Mouse (Mus musculus) cerebellum, adult 2 months (tissue): ENCODE data around the gene Cfap97d2. TPM values are rescaled to one million over a fixed set of nuclear protein-coding genes. Genes with fewer than 3 reads are reported as not detected.

Source experiments
- DNase-seq, 2 experiments: peaks; one replicate each; pipeline ENCODE4 v3.0.0; 2021
- H3K27ac ChIP-seq: fragments of 200-500 bp; 2 replicates; pipeline ENCODE4 v1.5.1; 2012; ENCODE audit warnings: low read length, control low read depth, inconsistent platforms; ENCODE audit not compliant: insufficient read depth
- H3K27me3 ChIP-seq: fragments of 200-500 bp; 2 replicates; pipeline ENCODE4 v1.6.1; 2012; ENCODE audit warnings: inconsistent platforms, mild to moderate bottlenecking, low read length, moderate library complexity; ENCODE audit not compliant: control insufficient read depth, insufficient read depth
- H3K4me1 ChIP-seq: fragments of 200-500 bp; 2 replicates; pipeline ENCODE4 v1.6.1; 2011; ENCODE audit warnings: low read length; ENCODE audit not compliant: control insufficient read depth, insufficient read depth
- H3K4me3 ChIP-seq: fragments of 200-500 bp; replicated peaks from 2 replicates; pipeline ENCODE3; 2011; ENCODE audit warnings: mild to moderate bottlenecking, low read depth, low read length, control low read depth; ENCODE audit not compliant: insufficient read depth
- CTCF ChIP-seq: fragments of 200-500 bp; IDR thresholded peaks from 2 replicates; pipeline ENCODE4 v1.5.1; 2011; ENCODE audit warnings: low read depth, mild to moderate bottlenecking, control low read depth, low read length, moderate library complexity, borderline replicate concordance; ENCODE audit not compliant: insufficient read depth
- POLR2A ChIP-seq: fragments of 200-500 bp; IDR thresholded peaks from 2 replicates; pipeline ENCODE4 v1.6.1; 2011; ENCODE audit warnings: low read length, control low read depth, borderline replicate concordance; ENCODE audit not compliant: insufficient read depth
- WGBS: fragments of 180-500 bp; shearing (Covaris S2); methylation state at CpG from one replicate; pipeline ENCODE4 v1.1.7; 2018; 5-methylcytosine and 5-hydroxymethylcytosine counted together
- polyA plus RNA-seq: library from polyadenylated mRNA; depleted of rRNA; stranded (reverse); fragments of >200 nt; gene quantifications from 2 replicates; pipeline ENCODE4 v1.2.3, GENCODE M21; 2012

Gene Cfap97d2
- polyA plus RNA-seq, 1 experiment, result 1.7 TPM

GRCm38 (mm10) chr8:13671246-13672003 is 34.3 kb upstream of the Cfap97d2 start:
- TF ChIP-seq POLR2A, result no peak
- no peak for TF ChIP-seq CTCF
- Histone ChIP-seq H3K27ac (no peak overlapping the region), H3K27me3 (no peaks in the 10 kb centered on the region), H3K4me3 (no peak overlapping the region), H3K4me1 (peaks cover 60% of the 10 kb centered on the region)
- WGBS, result 88% methylated on average over 10 of the region's 10 CpGs
- DNase-seq, result no peak

- H3K27ac ChIP-seq, result peak overlapping the region; percentile 81
- H3K27me3 ChIP-seq, result no peaks in the 10 kb centered on the region
- H3K4me3 ChIP-seq, result peak overlapping the region; percentile 23
- WGBS, result 16% methylated on average over 4 of the region's 4 CpGs
- DNase-seq, result peak in 1 of 2 experiments; percentile 55
- peaks cover 50% of the 10 kb centered on the region for H3K4me1 ChIP-seq
- TF ChIP-seq CTCF (0 out of 2 replicates have a peak, but pooled peaks have one; percentile 22), POLR2A (no peak)
These were observed 32.5 kb upstream of the Cfap97d2 start for GRCm38 (mm10) chr8:13673215-13673614.

GRCm38 (mm10) chr8:13674294-13675010 is 31.2 kb upstream of the Cfap97d2 start:
- H3K4me3 ChIP-seq, result peak overlapping the region; percentile 88

GRCm38 (mm10) chr8:13675121-13675520 is 30.6 kb upstream of the Cfap97d2 start:
- WGBS, result 20% methylated on average over 4 of the region's 4 CpGs
- Histone ChIP-seq H3K27me3 (no peaks in the 10 kb centered on the region), H3K4me3 (peak overlapping the region; percentile 88), H3K27ac (peak overlapping the region; percentile 91), H3K4me1 (peaks cover 35% of the 10 kb centered on the region)
- TF ChIP-seq POLR2A (no peak), CTCF (no peak)
- DNase-seq, result no peak

More at GRCm38 (mm10) chr8:13674294-13675010, 31.2 kb upstream of the Cfap97d2 start:
- peak overlapping the region; percentile 91 for H3K27ac ChIP-seq
- H3K27me3 ChIP-seq, result no peaks in the 10 kb centered on the region
- no peak for TF ChIP-seq POLR2A
- 0 out of 2 replicates have a peak, but pooled peaks have one; percentile 12 for TF ChIP-seq CTCF
- peaks cover 41% of the 10 kb centered on the region for H3K4me1 ChIP-seq
- peak in 1 of 2 experiments; percentile 48 for DNase-seq
- WGBS, result 14% methylated on average over 12 of the region's 12 CpGs

GRCm38 (mm10) chr8:13675524-13675923 is 30.2 kb upstream of the Cfap97d2 start:
- Histone ChIP-seq H3K27me3 (no peaks in the 10 kb centered on the region), H3K4me1 (peaks cover 31% of the 10 kb centered on the region), H3K4me3 (peak overlapping the region; percentile 88), H3K27ac (peak overlapping the region; percentile 91)
- DNase-seq, result peak; percentile 37 to 55
- 9% methylated on average over 8 of the region's 8 CpGs for WGBS
- TF ChIP-seq POLR2A (no peak), CTCF (no peak)

GRCm38 (mm10) chr8:13676302-13676700 is 29.4 kb upstream of the Cfap97d2 start:
- WGBS, result under 1% methylated on average over 12 of the region's 12 CpGs
- H3K27me3 ChIP-seq, result no peaks in the 10 kb centered on the region
- TF ChIP-seq POLR2A (peak; percentile 41; the same call in 1 of the 2 replicates), CTCF (peak; percentile 8; the same call in 1 of the 2 replicates)
- peak overlapping the region; percentile 88 for H3K4me3 ChIP-seq
- H3K4me1 ChIP-seq, result peaks cover 23% of the 10 kb centered on the region
- peak; percentile 82 to 89 for DNase-seq
- H3K27ac ChIP-seq, result peak overlapping the region; percentile 91

- Histone ChIP-seq H3K4me3 (peak overlapping the region; percentile 88), H3K27ac (peak overlapping the region; percentile 91), H3K27me3 (no peaks in the 10 kb centered on the region), H3K4me1 (peaks cover 18% of the 10 kb centered on the region)
- under 1% methylated on average over 47 of the region's 47 CpGs for WGBS
- peak; percentile 79 to 81 for DNase-seq
- no peak for TF ChIP-seq POLR2A
- TF ChIP-seq CTCF, result no peak
These were observed 28.8 kb upstream of the Cfap97d2 start for GRCm38 (mm10) chr8:13676701-13677412.
